Mouse (Mus musculus): ENCODE measurements at regions not wholly inside any gene's neighbourhood (a gene's known extent, or its start where the extent isn't known, plus 50 kb on each side); places are given as distances from the start of the nearest gene placed in this dataset.

DNA sequence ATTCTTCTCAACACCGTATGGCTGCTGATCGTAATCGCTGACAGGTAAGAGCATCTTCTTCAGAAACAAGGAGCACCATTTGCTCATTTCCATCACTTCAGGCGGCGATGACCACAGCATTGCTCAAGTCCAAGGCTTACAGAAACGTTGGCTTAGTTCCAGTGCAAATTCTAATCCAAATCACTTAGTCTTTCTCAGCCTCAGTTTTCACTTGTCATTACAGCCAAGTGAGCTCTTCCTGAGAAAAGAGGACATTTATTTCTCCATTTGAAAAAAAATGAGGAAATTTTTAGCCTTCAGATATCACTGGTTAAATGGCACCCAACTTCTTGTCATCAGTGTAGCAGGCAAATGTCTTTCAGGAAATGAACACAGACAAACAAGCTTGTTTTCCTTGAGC, 246.8 kb upstream of the Tars start:
- Histone ChIP-seq H3K27me3 (ENCODE audit: control insufficient read depth, insufficient read depth, insufficient read length) (no peaks in the 10 kb centered on the region), H3ac (ENCODE audit: control insufficient read depth, insufficient read length, low read depth) (no peak overlapping the region), H3K79me3 (ENCODE audit: low read depth) (no peaks in the 10 kb centered on the region), H3K79me2 (ENCODE audit: control insufficient read depth, insufficient read depth) (no peaks in the 10 kb centered on the region), H3K4me3 (ENCODE audit: insufficient read depth, poor library complexity, severe bottlenecking) (no peak overlapping the region), H3K36me3 (ENCODE audit: control insufficient read depth, insufficient read depth) (no peaks in the 10 kb centered on the region)
- TF ChIP-seq MYOG (IDR thresholded peaks at IDR 0.05; ENCODE audit: control insufficient read depth, extremely low read depth, insufficient read length), result no peak
- no peak for TF ChIP-seq CEBPB (IDR thresholded peaks at IDR 0.05; ENCODE audit: low read depth)
- TF ChIP-seq FOSL1 (IDR thresholded peaks at IDR 0.05; ENCODE audit: insufficient read depth, low read length, poor library complexity, severe bottlenecking), result no peak
- no peak for TF ChIP-seq MAX (IDR thresholded peaks at IDR 0.05)
- TF ChIP-seq CTCF (IDR thresholded peaks at IDR 0.05; ENCODE audit: control insufficient read depth, insufficient read depth, insufficient read length), result no peak

DNA sequence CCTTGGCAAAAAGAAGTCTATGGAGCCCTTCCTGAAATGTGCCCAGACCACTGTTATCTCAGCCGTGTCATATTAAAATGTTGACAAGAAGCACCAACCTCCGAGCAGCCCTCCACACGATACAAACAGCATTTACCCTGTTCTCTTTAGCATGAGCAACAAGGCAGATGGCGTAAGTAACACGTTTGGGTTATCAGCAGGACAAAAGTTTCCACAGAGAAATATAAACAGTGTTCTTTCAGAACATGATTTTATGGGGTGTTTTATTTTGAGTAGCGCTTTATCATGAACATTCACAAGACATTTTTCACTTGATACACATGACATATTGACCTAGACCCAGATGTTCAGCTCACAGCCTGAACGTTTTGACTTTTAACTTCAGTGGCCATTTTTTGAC, 245.3 kb upstream of the Tars start:
- H3ac ChIP-seq (ENCODE audit: control insufficient read depth, insufficient read length, low read depth), result no peak overlapping the region

DNA sequence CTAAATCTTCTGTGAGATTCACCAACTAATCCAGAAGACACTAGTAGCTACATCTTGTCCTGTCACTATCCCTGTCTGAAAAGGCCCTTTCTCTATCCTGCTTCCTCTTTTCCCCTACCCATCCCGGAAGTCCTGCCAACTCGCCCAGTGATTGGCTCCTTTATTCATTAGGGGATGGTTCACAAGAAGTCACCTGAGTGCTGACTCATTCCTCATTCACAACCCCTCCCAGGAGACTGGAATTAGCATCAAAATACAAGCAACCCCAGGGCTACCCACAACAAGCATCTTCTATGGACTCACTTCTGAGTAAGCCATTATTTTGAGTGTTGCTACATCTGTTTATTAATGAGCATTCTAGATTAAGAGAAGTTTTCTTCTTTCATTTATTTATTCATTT, 231.2 kb upstream of the Tars start:
- Histone ChIP-seq H3K4me3 (ENCODE audit: insufficient read depth, poor library complexity, severe bottlenecking) (no peak overlapping the region), H3ac (ENCODE audit: control insufficient read depth, insufficient read length, low read depth) (no peak overlapping the region), H3K27me3 (ENCODE audit: control insufficient read depth, insufficient read depth, insufficient read length) (no peaks in the 10 kb centered on the region), H3K79me3 (ENCODE audit: low read depth) (no peaks in the 10 kb centered on the region), H3K79me2 (ENCODE audit: control insufficient read depth, insufficient read depth) (no peaks in the 10 kb centered on the region), H3K36me3 (ENCODE audit: control insufficient read depth, insufficient read depth) (no peaks in the 10 kb centered on the region)
- TF ChIP-seq MYOG (IDR thresholded peaks at IDR 0.05; ENCODE audit: control insufficient read depth, extremely low read depth, insufficient read length) (no peak), USF1 (IDR thresholded peaks at IDR 0.05; ENCODE audit: low read depth) (no peak)

More for the DNA sequence above, 245.3 kb upstream of the Tars start:
- no peaks in the 10 kb centered on the region for H3K79me2 ChIP-seq (ENCODE audit: control insufficient read depth, insufficient read depth)
- H3K79me3 ChIP-seq (ENCODE audit: low read depth), result no peaks in the 10 kb centered on the region
- no peaks in the 10 kb centered on the region for H3K36me3 ChIP-seq (ENCODE audit: control insufficient read depth, insufficient read depth)
- TF ChIP-seq CTCF (IDR thresholded peaks at IDR 0.05; ENCODE audit: control insufficient read depth, insufficient read depth, insufficient read length) (no peak), USF1 (IDR thresholded peaks at IDR 0.05; ENCODE audit: low read depth) (no peak), FOSL1 (IDR thresholded peaks at IDR 0.05; ENCODE audit: insufficient read depth, low read length, poor library complexity, severe bottlenecking) (no peak), MYOD1 (IDR thresholded peaks at IDR 0.05; ENCODE audit: control insufficient read depth, insufficient read length, low read depth) (no peak), MAX (IDR thresholded peaks at IDR 0.05) (no peak), CEBPB (IDR thresholded peaks at IDR 0.05; ENCODE audit: low read depth) (no peak), MYOG (IDR thresholded peaks at IDR 0.05; ENCODE audit: control insufficient read depth, extremely low read depth, insufficient read length) (no peak)
- H3K27me3 ChIP-seq (ENCODE audit: control insufficient read depth, insufficient read depth, insufficient read length), result no peaks in the 10 kb centered on the region
- no peak overlapping the region for H3K4me3 ChIP-seq (ENCODE audit: insufficient read depth, poor library complexity, severe bottlenecking)

DNA sequence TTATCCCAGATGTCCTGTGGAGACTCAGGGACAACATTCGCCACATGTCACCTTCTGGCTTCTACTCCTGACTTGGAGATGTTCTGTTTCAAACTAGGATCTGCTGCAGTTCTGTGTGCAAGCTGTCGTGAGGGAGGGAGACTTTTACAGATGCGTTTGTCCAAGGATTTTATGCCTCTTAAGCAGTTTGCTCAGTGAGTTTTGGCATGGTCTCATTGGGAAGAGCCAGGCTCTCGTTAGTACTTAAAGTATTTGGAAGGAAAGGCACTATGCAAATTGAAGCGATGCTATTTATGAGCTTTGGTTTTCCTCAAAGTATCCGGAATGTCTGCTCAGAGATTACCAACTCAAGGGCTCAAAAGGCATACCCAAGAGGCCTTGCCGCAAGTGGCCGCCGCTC, 227.0 kb upstream of the Tars start:
- no peaks in the 10 kb centered on the region for H3K36me3 ChIP-seq (ENCODE audit: control insufficient read depth, insufficient read depth)
- TF ChIP-seq CEBPB (IDR thresholded peaks at IDR 0.05; ENCODE audit: low read depth), result no peak
- no peak for TF ChIP-seq MAX (IDR thresholded peaks at IDR 0.05)
- no peak for TF ChIP-seq USF1 (IDR thresholded peaks at IDR 0.05; ENCODE audit: low read depth)
- TF ChIP-seq FOSL1 (IDR thresholded peaks at IDR 0.05; ENCODE audit: insufficient read depth, low read length, poor library complexity, severe bottlenecking), result no peak
- TF ChIP-seq CTCF (IDR thresholded peaks at IDR 0.05; ENCODE audit: control insufficient read depth, insufficient read depth, insufficient read length), result no peak
- no peak for TF ChIP-seq MYOD1 (IDR thresholded peaks at IDR 0.05; ENCODE audit: control insufficient read depth, insufficient read length, low read depth)
- TF ChIP-seq MYOG (IDR thresholded peaks at IDR 0.05; ENCODE audit: control insufficient read depth, extremely low read depth, insufficient read length), result no peak
- no peak overlapping the region for H3K4me3 ChIP-seq (ENCODE audit: insufficient read depth, poor library complexity, severe bottlenecking)
- no peaks in the 10 kb centered on the region for H3K79me3 ChIP-seq (ENCODE audit: low read depth)
- H3K79me2 ChIP-seq (ENCODE audit: control insufficient read depth, insufficient read depth), result no peaks in the 10 kb centered on the region
- H3ac ChIP-seq (ENCODE audit: control insufficient read depth, insufficient read length, low read depth), result no peak overlapping the region
- no peaks in the 10 kb centered on the region for H3K27me3 ChIP-seq (ENCODE audit: control insufficient read depth, insufficient read depth, insufficient read length)

DNA sequence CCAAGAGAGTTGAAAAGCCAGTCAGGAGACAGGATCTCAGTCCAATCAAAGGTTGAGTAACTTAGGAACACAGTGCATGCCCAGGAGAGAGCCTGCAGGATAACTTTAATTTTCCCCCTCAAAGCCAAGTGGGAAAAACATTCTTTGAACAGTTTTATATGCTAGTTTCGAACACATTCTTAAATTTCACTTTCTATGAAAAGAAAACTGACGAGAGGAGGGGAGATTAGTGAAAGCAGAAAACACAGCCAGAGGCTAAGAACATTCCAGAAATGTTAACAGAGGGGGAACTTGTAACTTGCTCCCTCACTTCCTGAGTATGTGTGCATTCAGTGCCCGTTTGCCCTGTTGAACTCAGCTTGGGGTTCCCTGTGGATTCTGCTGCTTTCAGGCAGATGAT, 213.0 kb upstream of the Tars start:
- no peaks in the 10 kb centered on the region for H3K27me3 ChIP-seq (ENCODE audit: control insufficient read depth, insufficient read depth, insufficient read length)
- H3K79me2 ChIP-seq (ENCODE audit: control insufficient read depth, insufficient read depth), result no peaks in the 10 kb centered on the region
- H3K4me3 ChIP-seq (ENCODE audit: insufficient read depth, poor library complexity, severe bottlenecking), result no peak overlapping the region
- no peaks in the 10 kb centered on the region for H3K36me3 ChIP-seq (ENCODE audit: control insufficient read depth, insufficient read depth)
- H3ac ChIP-seq (ENCODE audit: control insufficient read depth, insufficient read length, low read depth), result no peak overlapping the region
- no peaks in the 10 kb centered on the region for H3K79me3 ChIP-seq (ENCODE audit: low read depth)
- no peak for TF ChIP-seq FOSL1 (IDR thresholded peaks at IDR 0.05; ENCODE audit: insufficient read depth, low read length, poor library complexity, severe bottlenecking)
- TF ChIP-seq MAX (IDR thresholded peaks at IDR 0.05), result no peak
- no peak for TF ChIP-seq CTCF (IDR thresholded peaks at IDR 0.05; ENCODE audit: control insufficient read depth, insufficient read depth, insufficient read length)
- no peak for TF ChIP-seq MYOG (IDR thresholded peaks at IDR 0.05; ENCODE audit: control insufficient read depth, extremely low read depth, insufficient read length)
- TF ChIP-seq CEBPB (IDR thresholded peaks at IDR 0.05; ENCODE audit: low read depth), result no peak
- TF ChIP-seq MYOD1 (IDR thresholded peaks at IDR 0.05; ENCODE audit: control insufficient read depth, insufficient read length, low read depth), result no peak
- TF ChIP-seq USF1 (IDR thresholded peaks at IDR 0.05; ENCODE audit: low read depth), result no peak

DNA sequence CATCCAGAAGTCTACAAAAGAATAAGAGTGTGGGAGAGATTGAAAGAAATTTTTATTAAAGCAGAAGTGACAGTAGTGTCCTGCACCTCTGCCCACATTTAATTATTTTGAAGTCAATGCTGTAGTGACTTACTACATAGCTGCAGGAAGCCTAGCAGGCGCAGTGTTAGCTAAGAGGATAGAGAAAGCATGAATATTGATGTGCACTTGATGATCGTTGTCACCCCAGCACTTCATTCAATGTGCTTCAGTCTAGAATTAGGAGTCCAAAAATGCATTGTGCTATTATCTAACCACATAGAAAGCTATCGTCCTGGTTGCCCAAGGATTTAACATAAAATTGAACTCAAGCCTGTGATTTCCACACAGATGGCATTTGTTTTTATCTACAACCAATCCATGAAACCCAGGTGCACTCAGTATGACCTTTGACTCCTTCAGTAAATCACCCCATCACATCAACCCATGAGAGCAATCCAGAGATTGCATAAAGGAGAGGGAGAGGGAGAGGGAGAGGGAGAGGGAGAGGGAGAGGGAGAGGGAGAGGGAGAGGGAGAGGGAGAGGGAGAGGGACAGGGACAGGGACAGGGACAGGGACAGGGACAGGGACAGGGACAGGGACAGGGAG, 210.7 kb upstream of the Tars start:
- TF ChIP-seq MYOD1 (IDR thresholded peaks at IDR 0.05; ENCODE audit: control insufficient read depth, insufficient read length, low read depth), result no peak
- no peak for TF ChIP-seq MAX (IDR thresholded peaks at IDR 0.05)
- no peak for TF ChIP-seq USF1 (IDR thresholded peaks at IDR 0.05; ENCODE audit: low read depth)
- TF ChIP-seq FOSL1 (IDR thresholded peaks at IDR 0.05; ENCODE audit: insufficient read depth, low read length, poor library complexity, severe bottlenecking), result no peak
- no peak for TF ChIP-seq CTCF (IDR thresholded peaks at IDR 0.05; ENCODE audit: control insufficient read depth, insufficient read depth, insufficient read length)
- TF ChIP-seq MYOG (IDR thresholded peaks at IDR 0.05; ENCODE audit: control insufficient read depth, extremely low read depth, insufficient read length), result no peak
- TF ChIP-seq CEBPB (IDR thresholded peaks at IDR 0.05; ENCODE audit: low read depth), result no peak
- H3K27me3 ChIP-seq (ENCODE audit: control insufficient read depth, insufficient read depth, insufficient read length), result no peaks in the 10 kb centered on the region

More for the DNA sequence above, 210.7 kb upstream of the Tars start:
- Histone ChIP-seq H3K79me2 (ENCODE audit: control insufficient read depth, insufficient read depth) (no peaks in the 10 kb centered on the region), H3ac (ENCODE audit: control insufficient read depth, insufficient read length, low read depth) (no peak overlapping the region), H3K79me3 (ENCODE audit: low read depth) (no peaks in the 10 kb centered on the region), H3K36me3 (ENCODE audit: control insufficient read depth, insufficient read depth) (no peaks in the 10 kb centered on the region), H3K4me3 (ENCODE audit: insufficient read depth, poor library complexity, severe bottlenecking) (no peak overlapping the region)

Data from C2C12 (cell line).